Mouse (Mus musculus): ENCODE results near the gene Olfr739. TPM values are rescaled to one million over a fixed set of nuclear protein-coding genes. Genes with fewer than 3 reads are reported as not detected.

Olfr739 gene
- not detected in 2 replicates for polyA plus RNA-seq (2012; rRNA removed)

DNA sequence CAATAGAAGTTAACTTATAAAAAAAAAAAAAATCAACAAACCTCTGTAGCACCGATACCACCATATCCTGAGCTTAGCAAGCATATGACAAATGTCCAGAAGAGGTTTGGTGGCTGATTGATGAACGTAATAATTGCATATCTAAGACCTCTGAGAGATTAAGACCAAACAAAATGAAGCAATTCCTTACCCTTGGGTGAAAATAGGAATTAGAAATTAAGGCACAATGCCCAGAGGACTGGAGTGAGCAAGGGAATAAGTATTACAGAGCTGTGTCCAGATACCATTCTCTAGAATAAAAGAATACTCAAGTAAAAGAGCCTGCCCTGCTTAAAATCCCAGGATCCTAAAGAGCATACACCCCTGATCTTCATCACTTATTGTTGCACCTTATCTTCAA lies at the start of gene Olfr739:
Gene Olfr739 (plus strand): TSS at position 301 of the 400 bp plus-strand sequence.

GRCm38 (mm10) chr14:50380863-50381262 lies 37.6 kb upstream of the Olfr739 start, which contains the start of gene Olfr736:
TSS of gene Olfr736 (plus strand) at chr14:50381163.

DNA sequence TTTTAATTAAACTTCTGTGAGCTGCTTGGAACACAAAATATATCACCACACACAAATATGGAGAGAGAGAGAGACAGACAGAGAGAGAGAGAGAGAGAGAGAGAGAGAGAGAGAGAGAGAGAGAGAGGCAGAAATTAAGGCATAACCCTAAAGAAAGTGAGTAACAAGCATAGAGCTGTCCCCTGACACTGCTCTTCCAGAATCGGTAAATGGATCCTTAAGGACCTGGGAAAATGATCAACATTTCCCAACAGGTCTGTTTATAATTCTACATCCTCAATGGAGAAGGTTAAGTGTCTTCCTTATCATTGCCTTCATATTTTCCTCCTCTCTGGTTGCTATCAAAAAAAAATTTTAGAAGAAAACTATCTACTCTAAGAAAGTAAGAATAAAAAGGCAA lies 11.2 kb upstream of the Olfr739 start, which contains the start of gene Olfr738:
Gene Olfr738 (plus strand): TSS at position 301 of the 400 bp plus-strand sequence.

DNA sequence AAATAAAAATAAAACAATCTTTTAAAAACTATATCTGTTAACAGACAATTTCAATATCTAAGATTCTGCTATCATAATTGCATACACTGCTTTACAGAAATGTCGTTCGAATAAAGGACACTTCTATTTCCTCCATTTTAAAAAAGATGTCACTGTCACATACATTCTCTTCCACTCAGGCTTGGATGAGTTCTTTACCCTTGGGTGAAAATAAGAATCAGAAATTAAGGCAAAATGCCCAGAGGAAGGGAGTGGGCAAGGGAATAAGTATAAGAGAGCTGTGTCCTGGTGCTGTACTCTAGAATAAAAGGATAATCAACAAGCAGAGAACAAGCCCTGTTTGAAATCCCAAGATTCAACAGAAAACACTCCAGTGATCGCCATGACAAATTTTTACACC lies 26.8 kb downstream of the Olfr739 start, which contains the start of gene Olfr740:
Gene Olfr740 (plus strand): TSS at position 301 of the 400 bp plus-strand sequence.

DNA sequence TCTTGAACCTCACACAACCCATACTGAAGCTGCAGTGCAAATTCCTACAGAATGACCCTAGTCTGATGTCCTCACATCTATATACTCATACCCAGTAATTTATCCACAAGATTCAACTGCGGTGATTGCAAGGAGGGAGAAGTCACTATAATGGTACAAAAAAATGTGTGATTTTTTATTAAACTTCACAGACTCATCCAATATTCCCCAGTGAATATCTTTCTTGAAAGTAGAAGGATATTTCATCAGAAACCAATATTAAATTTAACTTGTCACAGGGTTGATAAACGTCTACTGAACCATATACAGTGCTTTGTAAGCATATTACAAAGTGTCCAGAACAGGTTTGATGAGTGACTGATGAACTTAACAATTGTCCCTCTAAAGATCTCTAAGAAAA lies 54.0 kb downstream of the Olfr739 start, which contains the start of gene Olfr741:
Gene Olfr741 (plus strand): TSS at position 301 of the 400 bp plus-strand sequence.

Other genes with a start within 250 kb of the Olfr739 start
- not detected in 2 replicates for gene Olfr730, start 230.4 kb upstream of the Olfr739 start, polyA plus RNA-seq (2012; rRNA removed)
- not detected in 2 replicates for gene Olfr731, start 176.8 kb upstream of the Olfr739 start, polyA plus RNA-seq (2012; rRNA removed)
- not detected in 2 replicates for gene Olfr732, start 134.4 kb upstream of the Olfr739 start, polyA plus RNA-seq (2012; rRNA removed)
- not detected in 2 replicates for gene Olfr733, start 117.1 kb upstream of the Olfr739 start, polyA plus RNA-seq (2012; rRNA removed)
- gene Olfr734, start 91.9 kb upstream of the Olfr739 start, polyA plus RNA-seq (2012; rRNA removed), result not detected in 2 replicates
- gene Olfr735, start 69.8 kb upstream of the Olfr739 start, polyA plus RNA-seq (2012; rRNA removed), result not detected in 2 replicates
- 0.02 TPM in 1 of 2 replicates, not detected in the other for gene Tlr11, start 60.7 kb upstream of the Olfr739 start, polyA plus RNA-seq (2012; rRNA removed)
- not detected in 2 replicates for gene Olfr736, start 37.5 kb upstream of the Olfr739 start, polyA plus RNA-seq (2012; rRNA removed)
- gene Olfr738, start 11.1 kb upstream of the Olfr739 start, polyA plus RNA-seq (2012; rRNA removed), result not detected in 2 replicates
- gene Olfr740, start 26.9 kb downstream of the Olfr739 start, polyA plus RNA-seq (2012; rRNA removed), result not detected in 2 replicates
- not detected in 2 replicates for gene Olfr741, start 54.1 kb downstream of the Olfr739 start, polyA plus RNA-seq (2012; rRNA removed)
- not detected in 2 replicates for gene Olfr742, start 85.0 kb downstream of the Olfr739 start, polyA plus RNA-seq (2012; rRNA removed)
- gene Olfr743, start 103.2 kb downstream of the Olfr739 start, polyA plus RNA-seq (2012; rRNA removed), result not detected in 2 replicates
- not detected in 2 replicates for gene Olfr744, start 196.3 kb downstream of the Olfr739 start, polyA plus RNA-seq (2012; rRNA removed)
- gene Olfr745, start 220.8 kb downstream of the Olfr739 start, polyA plus RNA-seq (2012; rRNA removed), result not detected in 2 replicates
- not detected in 2 replicates for gene Olfr746, start 228.5 kb downstream of the Olfr739 start, polyA plus RNA-seq (2012; rRNA removed)

Data from central nervous system, embryonic 11.5 days (tissue).